ENCODE assay signal across 12 mouse cellular contexts in the genomic region with DNA sequence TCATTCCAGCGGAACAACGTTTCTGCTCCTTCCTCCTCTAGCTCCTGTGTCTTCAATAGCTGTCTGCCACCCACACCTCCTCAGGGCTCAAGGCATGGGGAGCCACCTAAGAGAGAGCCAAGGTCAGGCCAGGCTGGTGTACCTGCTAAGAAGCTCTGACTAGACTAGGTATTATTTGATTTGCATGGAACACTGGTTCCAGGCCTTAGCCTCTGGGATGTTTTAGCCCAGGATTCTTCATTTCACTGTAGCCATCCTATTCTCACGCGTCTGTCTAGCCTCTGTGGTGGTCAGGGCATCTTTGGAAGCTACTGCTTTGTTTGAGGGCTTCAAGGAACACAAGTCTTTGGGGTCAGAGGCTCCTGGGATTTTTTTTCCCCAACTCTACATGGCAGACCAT. TPM values are rescaled to one million over a fixed set of nuclear protein-coding genes. Genes with fewer than 3 reads are reported as not detected.
A peak's percentile ranks its signal among the peaks of the same experiment; 100 is the strongest.
DNase-seq lines count a peak whose midpoint lies in the region; ATAC-seq lines count a peak whose summit lies in the region.
"Had no signal": no experiment of that assay in that cellular context is flagged by ENCODE, and none has a peak within 500 bp of the region (broad histone marks: within the 10 kb centered on the region; RNA-seq: fewer than 3 reads in every experiment).

No protein-coding gene starts in this region.

- no peak overlapping the region for H3K4me3 ChIP-seq in heart, embryonic 14.5 days (ENCODE audit: control insufficient read depth in 1 of 2, insufficient read depth in 1 of 2, low read depth in 1 of 2, low read length in 2 of 2)
- no peak overlapping the region for H3K4me3 ChIP-seq in neural tube, embryonic 12.5 days
- H3K4me3 ChIP-seq in hindbrain, embryonic 12.5 days: no peak overlapping the region
- H3K4me3 ChIP-seq: left cerebral cortex, adult 2 months had no signal

- intact Hi-C loops in left cerebral cortex, postnatal 36 days (cut with DNase I): no loop called here

- no peak for ATAC-seq in heart, embryonic 14.5 days (ENCODE audit: insufficient number of reproducible peaks, insufficient read depth, low FRiP score, low read depth)
- ATAC-seq in neural tube, embryonic 12.5 days (ENCODE audit: low FRiP score, low read depth): no peak
- no peak for ATAC-seq in hindbrain, embryonic 12.5 days (ENCODE audit: low FRiP score)

- H3K9ac ChIP-seq in heart, embryonic 14.5 days (ENCODE audit: low read length): peak overlapping the region; percentile 54; the same call in 1 of the 2 replicates
- H3K9ac ChIP-seq in neural tube, embryonic 12.5 days: no peak overlapping the region
- H3K9ac ChIP-seq in hindbrain, embryonic 12.5 days: no peak overlapping the region

- no peaks in the 10 kb centered on the region for H3K27me3 ChIP-seq in heart, embryonic 14.5 days (ENCODE audit: control insufficient read depth, insufficient read depth, low read length)
- peaks cover 10% of the 10 kb centered on the region; the same call in 1 of the 2 replicates for H3K27me3 ChIP-seq in neural tube, embryonic 12.5 days (replicated peaks)
- H3K27me3 ChIP-seq in hindbrain, embryonic 12.5 days: peaks cover 22% of the 10 kb centered on the region

- no peaks in the 10 kb centered on the region for H3K9me3 ChIP-seq in heart, embryonic 14.5 days (ENCODE audit: control insufficient read depth, low read length)
- no peaks in the 10 kb centered on the region for H3K9me3 ChIP-seq in neural tube, embryonic 12.5 days
- H3K9me3 ChIP-seq in hindbrain, embryonic 12.5 days (replicated peaks): no peaks in the 10 kb centered on the region

- H3K27ac ChIP-seq in heart, embryonic 14.5 days (replicated peaks in 1 of 2; ENCODE audit: control insufficient read depth in 1 of 2, insufficient read depth in 1 of 2, low read depth in 2 of 2, low read length in 2 of 2): peak overlapping the region; percentile 91 to 96
- H3K27ac ChIP-seq in neural tube, embryonic 12.5 days: no peak overlapping the region
- peak overlapping the region; percentile 73; the same call in 1 of the 2 replicates for H3K27ac ChIP-seq in hindbrain, embryonic 12.5 days
- H3K27ac ChIP-seq: left cerebral cortex, adult 2 months had no signal

- H3K4me2 ChIP-seq in heart, embryonic 14.5 days (ENCODE audit: low read length): peak overlapping the region; percentile 81
- H3K4me2 ChIP-seq in neural tube, embryonic 12.5 days (replicated peaks): peak overlapping the region; percentile 75; the same call in 1 of the 2 replicates
- 0 out of 2 replicates have a peak overlapping the region, but pooled peaks have one; percentile 74 for H3K4me2 ChIP-seq in hindbrain, embryonic 12.5 days (replicated peaks)

- WGBS in heart, embryonic 14.5 days: 49% methylated on average over 4 of the region's 4 CpGs
- WGBS in neural tube, embryonic 12.5 days: 67% methylated on average over 4 of the region's 4 CpGs
- 50% methylated on average over 4 of the region's 4 CpGs for WGBS in hindbrain, embryonic 12.5 days

- no peak for DNase-seq in heart, adult 9 months (ENCODE audit: low spot score in 2 of 2)
- DNase-seq in neural tube, embryonic 10.5 days (ENCODE audit: extremely low spot score, low spot score): no peak
- no peak for DNase-seq in right cerebral cortex, adult 18-20 months
- DNase-seq in gastrocnemius, postnatal 4 days (ENCODE audit: low spot score in 2 of 2): no peak
- DNase-seq in left cerebral cortex, postnatal 36 days (ENCODE audit: low spot score in 2 of 2): no peak
- DNase-seq: cerebellum, postnatal 10 days; thymus, adult 2 months had no signal

- H3K36me3 ChIP-seq in heart, embryonic 14.5 days (ENCODE audit: control insufficient read depth, insufficient read depth, low read length): peaks cover 60% of the 10 kb centered on the region
- H3K36me3 ChIP-seq in neural tube, embryonic 12.5 days: peaks cover 35% of the 10 kb centered on the region
- peaks cover 27% of the 10 kb centered on the region for H3K36me3 ChIP-seq in hindbrain, embryonic 12.5 days

- peaks cover 36 to 56% of the 10 kb centered on the region in 2 experiments for H3K4me1 ChIP-seq in heart, embryonic 14.5 days (ENCODE audit: control insufficient read depth in 2 of 2, insufficient read depth in 2 of 2, low read length in 2 of 2)
- H3K4me1 ChIP-seq in neural tube, embryonic 12.5 days: peaks cover 61% of the 10 kb centered on the region
- peaks cover 64% of the 10 kb centered on the region for H3K4me1 ChIP-seq in hindbrain, embryonic 12.5 days

RNA-seq across cellular contexts. Expression of gene Ajuba, which starts 5.2 kb away (rescaled TPM):
- 22.4 and 25.4 TPM in 2 replicates for polyA plus RNA-seq in heart, embryonic 14.5 days (2014; fragmentation: Nextera tagmentation; extraction: Ambion mirVana)
- 32.9 and 36.6 TPM in 2 replicates for polyA plus RNA-seq in neural tube, embryonic 12.5 days (2016; fragmentation: Nextera tagmentation; extraction: Ambion mirVana)
- 37.9 and 40.9 TPM in 2 replicates for polyA plus RNA-seq in hindbrain, embryonic 12.5 days (2016; fragmentation: Nextera tagmentation; extraction: Ambion mirVana)
- 10 to 100 TPM; 14.6 to 15.8 TPM for total RNA-seq in gastrocnemius, postnatal 4 days (2021)
- 1 to 10 TPM; 1.5 to 2.0 TPM for total RNA-seq in left cerebral cortex, postnatal 36 days (2021)

RNA-seq across cellular contexts. Expression of gene Haus4, which starts 17.7 kb away (rescaled TPM):
- polyA plus RNA-seq in heart, embryonic 14.5 days (2014; fragmentation: Nextera tagmentation; extraction: Ambion mirVana): 36.1 and 36.3 TPM in 2 replicates
- 32.1 and 37.9 TPM in 2 replicates for polyA plus RNA-seq in neural tube, embryonic 12.5 days (2016; fragmentation: Nextera tagmentation; extraction: Ambion mirVana)
- 32.4 and 37.2 TPM in 2 replicates for polyA plus RNA-seq in hindbrain, embryonic 12.5 days (2016; fragmentation: Nextera tagmentation; extraction: Ambion mirVana)
- 10 to 100 TPM; 18.1 to 21.2 TPM for total RNA-seq in gastrocnemius, postnatal 4 days (2021)
- 1 to 10 TPM; 1.6 to 4.7 TPM for total RNA-seq in left cerebral cortex, postnatal 36 days (2021)

RNA-seq across cellular contexts. Expression of gene 4931414P19Rik, which starts 33.7 kb away (rescaled TPM):
- polyA plus RNA-seq in heart, embryonic 14.5 days (2014; fragmentation: Nextera tagmentation; extraction: Ambion mirVana): 4.7 and 7.1 TPM in 2 replicates
- polyA plus RNA-seq in neural tube, embryonic 12.5 days (2016; fragmentation: Nextera tagmentation; extraction: Ambion mirVana): 8.4 and 8.6 TPM in 2 replicates
- polyA plus RNA-seq in hindbrain, embryonic 12.5 days (2016; fragmentation: Nextera tagmentation; extraction: Ambion mirVana): 8.2 and 9.1 TPM in 2 replicates
- total RNA-seq in gastrocnemius, postnatal 4 days (2021): 1 to 10 TPM; 4.3 to 6.8 TPM
- 1 to 10 TPM; 6.6 to 8.4 TPM for total RNA-seq in left cerebral cortex, postnatal 36 days (2021)

RNA-seq across cellular contexts. Expression of gene Psmb5, which starts 45.7 kb away (rescaled TPM):
- polyA plus RNA-seq in heart, embryonic 14.5 days (2014; fragmentation: Nextera tagmentation; extraction: Ambion mirVana): 336 and 345 TPM in 2 replicates
- 404 and 429 TPM in 2 replicates for polyA plus RNA-seq in neural tube, embryonic 12.5 days (2016; fragmentation: Nextera tagmentation; extraction: Ambion mirVana)
- polyA plus RNA-seq in hindbrain, embryonic 12.5 days (2016; fragmentation: Nextera tagmentation; extraction: Ambion mirVana): 354 and 376 TPM in 2 replicates
- 100 to 1,000 TPM; 173 to 176 TPM for total RNA-seq in gastrocnemius, postnatal 4 days (2021)
- 100 to 1,000 TPM; 164 to 176 TPM for total RNA-seq in left cerebral cortex, postnatal 36 days (2021)

RNA-seq across cellular contexts. Expression of gene Psmb11, which starts 49.1 kb away (rescaled TPM):
- polyA plus RNA-seq in heart, embryonic 14.5 days (2014; fragmentation: Nextera tagmentation; extraction: Ambion mirVana): not detected in 2 replicates
- not detected in 2 replicates for polyA plus RNA-seq in neural tube, embryonic 12.5 days (2016; fragmentation: Nextera tagmentation; extraction: Ambion mirVana)
- not detected in 2 replicates for polyA plus RNA-seq in hindbrain, embryonic 12.5 days (2016; fragmentation: Nextera tagmentation; extraction: Ambion mirVana)
- not detected for total RNA-seq in gastrocnemius, postnatal 4 days (2021)
- total RNA-seq in left cerebral cortex, postnatal 36 days (2021): under 1 TPM; 0.27 to 0.30 TPM
- total RNA-seq: adrenal gland, adult 2 months; left cerebral cortex, adult 2 months had no signal
- polyA plus RNA-seq: adrenal gland, adult 2 months had no signal
